Mouse (Mus musculus) bone marrow macrophage, adult 2 months (primary cell): ENCODE measurements at regions not wholly inside any gene's neighbourhood (a gene's known extent, or its start where the extent isn't known, plus 50 kb on each side); places are given as distances from the start of the nearest gene placed in this dataset.

Source experiments
- H3K27ac ChIP-seq: 2 replicates; pipeline ENCODE4 v1.5.1; 2012; ENCODE audit warnings: low read depth, low read length; ENCODE audit not compliant: insufficient read depth
- H3K4me1 ChIP-seq: 2 replicates; pipeline ENCODE4 v1.6.1; 2012; ENCODE audit warnings: low read length; ENCODE audit not compliant: control insufficient read depth, insufficient read depth
- H3K4me3 ChIP-seq: 2 replicates; pipeline ENCODE4 v1.5.1; 2012; ENCODE audit warnings: mild to moderate bottlenecking, low read length, moderate library complexity; ENCODE audit not compliant: insufficient read depth
- CTCF ChIP-seq: IDR thresholded peaks from 2 replicates; pipeline ENCODE4 v1.5.1; 2012; ENCODE audit warnings: low read depth, mild to moderate bottlenecking, low read length, moderate library complexity
- POLR2A ChIP-seq: IDR thresholded peaks from 2 replicates; pipeline ENCODE4 v1.6.1; 2012; ENCODE audit warnings: mild to moderate bottlenecking, low read depth, low read length, borderline replicate concordance

DNA sequence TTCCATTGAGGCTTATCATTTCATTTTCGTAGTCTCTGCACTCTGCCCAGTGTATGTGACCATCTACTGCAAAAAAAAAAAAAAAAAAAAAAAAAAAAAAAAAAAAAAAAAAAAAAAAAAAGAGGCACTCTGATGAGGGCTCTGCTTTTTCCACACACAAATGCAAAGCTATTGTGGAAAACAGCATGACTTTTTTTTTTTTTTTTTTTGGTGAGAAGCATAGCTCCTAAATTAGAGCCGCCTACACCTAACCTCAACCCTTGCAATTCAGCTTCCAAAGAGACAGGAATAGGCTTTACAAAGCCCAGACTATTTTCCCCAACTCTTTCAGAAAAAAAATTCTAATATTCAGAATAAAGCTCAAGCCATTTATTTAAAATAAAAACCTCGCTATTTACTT, 54.0 kb upstream of the B430305J03Rik start:
- TF ChIP-seq POLR2A (no peak), CTCF (no peak)
- Histone ChIP-seq H3K27ac (no peak overlapping the region), H3K4me1 (peaks cover 33% of the 10 kb centered on the region), H3K4me3 (no peak overlapping the region)

DNA sequence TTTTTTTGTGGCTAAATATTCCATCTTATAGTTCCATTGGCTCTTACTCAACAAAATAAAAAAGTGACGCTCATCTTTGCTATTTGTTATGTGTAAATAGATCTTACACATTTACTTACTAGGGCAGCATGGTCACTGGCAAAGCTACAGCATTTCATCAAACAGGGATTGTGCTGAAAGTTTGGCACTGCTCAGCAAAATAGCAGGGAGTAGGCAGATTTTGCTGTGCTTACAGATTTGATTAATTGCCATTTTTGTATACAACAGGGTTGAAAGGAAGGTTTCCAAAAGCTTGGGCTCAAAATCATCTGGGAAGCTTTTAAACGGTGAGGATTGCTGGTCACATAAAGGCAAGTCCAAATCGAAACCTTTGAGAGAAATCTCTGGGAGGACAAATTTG, 52.3 kb upstream of the B430305J03Rik start:
- H3K27ac ChIP-seq: no peak overlapping the region
- peaks cover 45% of the 10 kb centered on the region for H3K4me1 ChIP-seq
- H3K4me3 ChIP-seq: no peak overlapping the region
- no peak for TF ChIP-seq CTCF
- no peak for TF ChIP-seq POLR2A
